Mouse (Mus musculus) brown adipose tissue, adult 24 weeks (tissue): ENCODE results near the gene 9130213A22Rik. TPM values are rescaled to one million over a fixed set of nuclear protein-coding genes. Genes with fewer than 3 reads are reported as not detected.

Experiments
- H3K27ac ChIP-seq: fragments of 200-500 bp; replicated peaks from 2 replicates; pipeline ENCODE4 v1.5.1; 2012; ENCODE audit warnings: low read depth, mild to moderate bottlenecking, low read length
- H3K4me1 ChIP-seq: fragments of 200-500 bp; 2 replicates; pipeline ENCODE4 v1.6.1; 2012; ENCODE audit warnings: low read length, mixed read lengths; ENCODE audit not compliant: control insufficient read depth, insufficient read depth, insufficient read length
- H3K4me3 ChIP-seq: fragments of 200-500 bp; 2 replicates; pipeline ENCODE4 v1.5.1; 2012; ENCODE audit warnings: low read depth, mild to moderate bottlenecking, low read length, moderate library complexity; ENCODE audit not compliant: insufficient read depth
- polyA plus RNA-seq: library from polyadenylated mRNA; stranded (reverse); fragments of >200 nt; gene quantifications from 2 replicates; pipeline ENCODE4 v1.2.4, GENCODE M21; 2012; ENCODE audit not compliant: missing spikeins, insufficient read depth, insufficient read length

The 9130213A22Rik gene
- 0.87 TPM in 1 of 2 replicates, not detected in the other for polyA plus RNA-seq

DNA sequence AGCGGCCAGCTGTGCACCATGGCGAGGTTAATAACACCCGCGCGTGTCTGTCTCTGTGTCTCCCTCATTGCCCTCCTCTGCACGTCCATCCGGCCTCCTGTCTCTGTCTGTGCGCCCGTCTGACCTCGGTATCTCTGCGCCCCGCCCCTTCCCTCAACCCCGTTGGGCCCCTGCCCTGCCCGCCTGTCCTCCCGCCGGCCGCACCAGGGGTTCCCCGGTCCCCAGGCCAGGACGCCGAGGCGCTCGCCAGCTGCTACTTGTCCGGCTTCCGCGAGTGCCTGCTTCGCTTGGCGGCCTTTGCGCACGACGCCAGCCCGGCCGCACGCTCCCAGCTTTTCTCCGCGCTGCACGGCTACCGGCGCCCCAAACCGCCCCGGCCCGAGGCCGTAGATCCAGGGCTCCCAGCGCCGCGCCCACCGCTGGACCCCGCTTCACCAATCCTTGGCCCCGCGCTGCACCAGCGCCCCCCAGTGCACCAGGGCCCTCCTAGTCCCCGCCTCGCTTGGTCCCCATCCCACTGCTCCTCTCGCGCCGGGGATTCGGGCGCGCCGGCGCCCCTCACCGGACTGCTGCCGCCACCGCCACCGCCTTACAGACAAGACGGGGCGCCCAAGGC lies at the start of gene 9130213A22Rik:
Gene 9130213A22Rik, minus strand, starts transcription at position 254 of the 616 bp plus-strand sequence.
- Histone ChIP-seq H3K4me1 (no peaks in the 10 kb centered on the region; the same call in 1 of the 2 replicates), H3K27ac (0 out of 2 replicates have a peak within 1 kb of the TSS, but pooled peaks have one; percentile 38), H3K4me3 (peak within 1 kb of the TSS; percentile 64)

DNA sequence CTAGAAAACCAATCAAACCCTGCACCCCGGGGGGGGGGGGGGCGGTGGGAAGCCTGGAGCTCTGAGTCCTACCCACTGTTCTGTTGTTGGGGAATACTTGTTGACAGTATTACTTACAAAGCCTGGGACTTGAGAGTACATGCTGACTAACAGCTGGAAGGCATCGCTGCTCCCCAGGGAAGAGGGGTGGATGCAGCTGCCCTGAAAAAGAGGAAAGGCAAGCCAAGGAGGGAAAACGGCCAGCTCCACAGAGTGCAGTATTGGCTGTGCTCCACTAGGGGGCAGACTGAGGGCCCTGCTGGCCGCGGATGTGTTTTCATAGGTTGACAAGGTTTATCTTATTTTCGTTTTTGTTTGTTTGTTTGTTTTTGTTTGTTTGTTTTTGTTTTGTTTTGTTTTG lies 49.2 kb upstream of the 9130213A22Rik start:
- no peak overlapping the region for H3K4me3 ChIP-seq
- H3K4me1 ChIP-seq: no peaks in the 10 kb centered on the region
- no peak overlapping the region for H3K27ac ChIP-seq

DNA sequence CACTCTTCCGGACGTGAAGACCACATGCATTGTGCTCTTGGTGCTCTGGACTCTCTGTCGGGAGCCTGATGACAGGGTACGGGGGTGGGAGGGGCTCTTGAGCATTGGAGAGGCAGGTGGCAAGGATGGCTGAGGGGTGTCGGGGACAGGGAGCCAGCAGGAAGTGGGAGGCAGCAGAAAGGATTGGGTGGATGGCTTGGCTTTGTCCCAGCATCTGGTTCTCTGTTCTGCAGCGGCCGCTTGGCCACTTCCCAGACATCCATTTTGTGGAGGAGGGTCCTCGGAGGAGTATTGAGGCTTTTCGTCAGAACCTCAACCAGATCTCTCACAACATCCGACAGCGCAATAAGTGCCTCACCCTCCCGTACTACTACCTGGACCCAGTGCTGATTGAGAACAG lies 46.9 kb upstream of the 9130213A22Rik start:
- H3K4me1 ChIP-seq: no peaks in the 10 kb centered on the region
- no peak overlapping the region for H3K27ac ChIP-seq
- H3K4me3 ChIP-seq: no peak overlapping the region

DNA sequence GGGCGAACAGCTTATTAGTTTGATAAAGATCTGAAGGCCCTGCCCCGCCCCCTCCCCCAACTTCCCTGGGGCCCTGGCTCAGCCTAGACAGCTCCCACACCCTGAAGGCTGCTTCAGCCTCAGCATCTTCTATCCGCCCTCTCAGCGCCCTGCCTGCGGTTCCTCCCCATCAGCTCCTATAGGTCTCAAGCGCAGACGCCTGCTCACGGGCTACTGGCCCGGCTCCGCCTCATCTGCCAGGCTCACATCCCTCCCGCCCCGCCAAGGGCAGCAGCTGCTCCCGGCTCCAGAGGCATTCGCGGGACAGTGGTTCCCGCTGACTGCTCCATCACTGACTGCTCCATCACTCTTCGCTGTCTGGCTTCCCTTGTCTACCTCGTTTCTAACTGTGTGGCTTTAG lies 34.4 kb upstream of the 9130213A22Rik start, which contains the start of gene Alox12b:
Gene Alox12b, plus strand, starts transcription at position 190 of the 400 bp plus-strand sequence.
- Histone ChIP-seq H3K27ac (no peak within 1 kb of the TSS), H3K4me1 (no peaks in the 10 kb centered on the region), H3K4me3 (no peak within 1 kb of the TSS)

DNA sequence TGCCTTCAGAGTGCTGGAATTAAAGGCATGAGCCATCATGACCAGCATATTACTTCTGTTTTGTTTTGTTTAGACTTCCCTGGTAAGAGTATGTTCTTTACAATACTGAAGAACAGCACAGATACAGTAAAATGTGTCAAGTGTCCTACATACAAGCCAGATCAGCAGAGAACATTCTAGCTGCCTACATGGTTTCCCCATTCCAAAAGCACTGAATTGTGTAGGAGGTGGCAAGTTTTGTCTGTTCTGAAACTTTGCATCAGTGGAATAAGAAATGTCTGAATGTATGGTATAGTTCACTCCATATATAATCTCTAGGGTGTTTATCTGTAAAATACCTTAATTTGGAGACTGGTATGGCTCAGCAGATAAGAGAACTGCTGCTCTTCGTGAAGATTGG lies 33.0 kb upstream of the 9130213A22Rik start:
- H3K27ac ChIP-seq: no peak overlapping the region
- no peak overlapping the region for H3K4me3 ChIP-seq
- H3K4me1 ChIP-seq: no peaks in the 10 kb centered on the region

DNA sequence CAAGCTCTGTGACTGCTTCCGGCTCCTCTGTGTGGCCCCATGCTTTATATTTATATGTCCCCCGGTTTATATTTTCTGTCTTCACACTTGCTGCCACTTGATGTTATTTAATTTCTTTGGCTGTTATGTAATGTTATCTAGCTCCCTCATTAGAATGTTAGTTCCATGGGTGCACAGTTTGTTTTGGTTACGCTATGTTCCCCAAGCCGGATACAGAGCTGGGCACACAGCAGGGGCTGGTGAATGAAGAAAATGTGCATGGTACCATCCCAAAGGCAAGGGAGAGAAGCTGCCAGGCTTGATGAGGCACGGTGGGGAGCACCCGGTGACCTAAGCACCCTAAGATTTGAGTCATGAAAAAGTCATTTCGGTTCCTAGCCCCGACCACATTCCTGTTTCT lies 31.4 kb upstream of the 9130213A22Rik start:
- Histone ChIP-seq H3K27ac (no peak overlapping the region), H3K4me3 (no peak overlapping the region), H3K4me1 (no peaks in the 10 kb centered on the region)

DNA sequence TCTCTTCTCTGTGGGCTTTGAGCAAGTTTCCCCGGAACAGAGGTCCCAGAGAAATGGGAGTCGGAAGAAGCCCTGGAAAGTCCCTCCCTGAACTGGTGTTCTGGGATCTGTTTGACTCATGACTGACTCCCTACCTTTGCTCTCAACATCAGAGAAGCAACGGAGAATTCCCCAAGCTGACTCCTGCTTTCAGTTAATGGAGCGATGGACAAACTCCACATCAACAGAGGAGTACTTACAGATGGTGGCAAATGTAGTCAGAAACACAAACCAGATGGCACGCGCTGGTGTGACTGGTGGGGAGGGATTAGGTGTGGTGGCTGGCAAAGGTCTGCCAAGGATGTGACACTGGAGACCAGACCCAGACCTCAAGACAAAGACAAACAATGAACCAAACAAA lies 28.6 kb upstream of the 9130213A22Rik start:
- Histone ChIP-seq H3K4me3 (no peak overlapping the region), H3K4me1 (no peaks in the 10 kb centered on the region), H3K27ac (no peak overlapping the region)

DNA sequence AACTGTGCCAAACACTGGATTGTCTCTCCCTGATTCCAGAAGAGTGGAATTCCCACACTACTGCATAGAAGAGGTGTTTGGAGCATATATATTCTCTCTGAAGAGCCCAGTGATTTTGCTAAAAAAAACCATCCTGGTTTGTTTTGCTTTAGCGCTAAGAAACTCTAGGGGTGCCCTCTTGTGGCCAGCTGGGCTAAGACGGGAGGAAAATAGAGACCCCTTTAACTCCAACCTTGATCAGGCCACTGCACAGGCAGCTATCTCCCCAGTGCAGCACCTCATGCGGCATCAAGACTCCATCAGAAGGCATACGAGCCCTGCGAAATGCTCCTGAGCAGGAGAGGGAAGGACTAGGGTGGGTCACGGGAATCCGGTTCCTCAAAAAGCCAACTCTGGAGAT lies 28.1 kb upstream of the 9130213A22Rik start:
- H3K4me1 ChIP-seq: no peaks in the 10 kb centered on the region
- no peak overlapping the region for H3K27ac ChIP-seq
- H3K4me3 ChIP-seq: no peak overlapping the region

DNA sequence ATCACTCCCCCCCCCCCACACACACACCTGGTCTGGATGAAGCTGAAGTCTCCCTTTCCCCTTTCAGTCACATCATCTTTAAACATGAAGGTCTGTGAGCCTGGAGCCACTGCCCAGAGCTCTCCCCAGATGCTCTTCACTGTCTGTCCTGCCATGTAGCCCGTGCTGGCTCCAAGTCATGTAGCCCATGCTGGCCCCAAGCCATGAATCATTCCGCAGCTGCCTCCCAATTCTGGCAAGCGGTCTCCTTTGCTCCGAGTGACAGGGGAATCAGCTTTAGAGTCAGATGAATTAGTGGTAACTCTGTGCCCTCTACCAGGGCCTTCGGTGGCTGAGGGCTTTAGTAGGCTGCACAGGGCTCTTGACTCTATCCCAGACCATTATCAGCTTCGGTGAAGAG lies 27.3 kb upstream of the 9130213A22Rik start:
- Histone ChIP-seq H3K4me3 (no peak overlapping the region), H3K27ac (no peak overlapping the region), H3K4me1 (no peaks in the 10 kb centered on the region)

DNA sequence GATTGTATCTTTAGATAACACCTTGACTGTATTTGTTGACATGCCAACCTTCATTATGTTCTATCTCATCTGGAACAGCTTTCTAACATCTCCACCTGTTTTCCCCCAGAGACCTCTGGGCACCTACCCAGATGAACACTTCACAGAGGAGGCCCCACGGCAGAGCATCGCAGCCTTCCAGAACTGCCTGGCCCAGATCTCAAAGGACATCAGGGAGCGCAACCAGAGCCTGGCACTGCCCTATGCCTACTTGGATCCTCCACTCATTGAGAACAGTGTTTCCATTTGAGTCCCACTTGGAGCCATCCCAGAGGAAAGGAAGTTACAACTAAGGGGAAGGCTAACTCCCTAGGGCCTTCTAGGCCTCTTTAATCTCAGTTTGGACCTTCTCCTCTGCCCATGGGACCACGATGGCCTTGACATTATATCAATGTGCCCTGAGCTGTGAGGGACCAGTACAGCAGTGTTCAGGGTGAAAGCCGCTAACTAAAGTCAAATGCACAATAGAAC lies 26.1 kb upstream of the 9130213A22Rik start:
- H3K4me1 ChIP-seq: no peaks in the 10 kb centered on the region
- H3K4me3 ChIP-seq: no peak overlapping the region
- H3K27ac ChIP-seq: no peak overlapping the region

DNA sequence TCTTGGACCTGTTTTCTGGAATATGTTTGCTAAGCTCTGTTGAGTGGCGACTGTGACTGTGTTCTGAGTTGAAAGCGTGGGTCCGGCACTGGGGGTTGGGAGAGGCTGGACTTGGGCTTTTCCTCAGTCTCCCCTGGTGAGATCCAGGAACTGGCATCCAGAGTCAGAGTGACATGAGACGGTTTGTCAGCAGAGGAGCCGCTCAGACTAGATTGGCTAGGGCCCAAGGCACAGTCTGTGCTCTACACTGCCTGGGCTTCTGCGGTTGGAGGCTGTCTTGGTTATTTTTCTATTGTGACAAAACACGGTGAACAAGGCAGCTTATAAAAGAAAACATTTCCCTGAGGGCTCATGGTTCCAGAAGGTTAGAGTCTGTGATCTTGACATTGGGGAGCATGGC lies 25.2 kb upstream of the 9130213A22Rik start:
- no peak overlapping the region for H3K27ac ChIP-seq
- H3K4me3 ChIP-seq: no peak overlapping the region
- no peaks in the 10 kb centered on the region for H3K4me1 ChIP-seq

DNA sequence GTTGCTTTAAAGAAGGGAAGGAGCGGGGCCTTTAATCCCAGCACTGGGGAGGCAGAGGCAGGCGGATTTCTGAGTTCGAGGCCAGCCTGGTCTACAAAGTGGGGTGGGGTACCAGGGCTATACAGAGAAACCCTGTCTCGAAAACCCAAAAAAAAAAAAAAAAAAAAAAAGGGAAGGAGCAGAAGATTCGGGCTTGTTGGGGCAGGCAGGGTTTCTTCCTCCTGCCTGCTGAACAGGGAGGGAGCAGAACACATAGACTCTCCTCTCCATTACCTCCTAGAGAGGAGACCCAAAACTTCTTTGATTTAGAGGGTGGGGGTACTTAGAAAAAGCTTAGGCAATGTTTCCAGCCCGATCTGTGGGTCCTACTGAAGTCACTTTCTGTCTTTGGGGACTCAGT lies 13.0 kb upstream of the 9130213A22Rik start:
- no peak overlapping the region for H3K27ac ChIP-seq
- no peak overlapping the region for H3K4me3 ChIP-seq
- peaks cover 3% of the 10 kb centered on the region; the same call in 1 of the 2 replicates for H3K4me1 ChIP-seq

DNA sequence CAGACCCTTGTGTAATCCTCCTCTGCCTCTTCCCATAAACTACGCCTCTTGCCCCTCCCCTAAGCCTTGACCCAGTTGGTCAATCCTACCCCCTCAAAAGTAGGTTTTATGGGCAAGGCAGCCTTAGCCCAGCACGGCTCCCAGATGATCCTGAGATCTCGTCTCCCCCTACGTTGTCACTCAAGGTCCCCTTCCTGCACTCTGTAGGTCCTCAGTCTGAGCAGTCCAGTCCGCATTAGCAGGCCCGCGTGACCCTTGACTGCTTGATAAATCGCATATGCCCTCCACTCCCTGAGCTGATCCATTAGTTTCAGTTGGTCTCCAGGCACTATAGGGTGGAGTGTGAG lies 12.2 kb upstream of the 9130213A22Rik start:
- Histone ChIP-seq H3K27ac (no peak overlapping the region), H3K4me1 (peaks cover 3% of the 10 kb centered on the region; the same call in 1 of the 2 replicates), H3K4me3 (peak overlapping the region; percentile 50)

DNA sequence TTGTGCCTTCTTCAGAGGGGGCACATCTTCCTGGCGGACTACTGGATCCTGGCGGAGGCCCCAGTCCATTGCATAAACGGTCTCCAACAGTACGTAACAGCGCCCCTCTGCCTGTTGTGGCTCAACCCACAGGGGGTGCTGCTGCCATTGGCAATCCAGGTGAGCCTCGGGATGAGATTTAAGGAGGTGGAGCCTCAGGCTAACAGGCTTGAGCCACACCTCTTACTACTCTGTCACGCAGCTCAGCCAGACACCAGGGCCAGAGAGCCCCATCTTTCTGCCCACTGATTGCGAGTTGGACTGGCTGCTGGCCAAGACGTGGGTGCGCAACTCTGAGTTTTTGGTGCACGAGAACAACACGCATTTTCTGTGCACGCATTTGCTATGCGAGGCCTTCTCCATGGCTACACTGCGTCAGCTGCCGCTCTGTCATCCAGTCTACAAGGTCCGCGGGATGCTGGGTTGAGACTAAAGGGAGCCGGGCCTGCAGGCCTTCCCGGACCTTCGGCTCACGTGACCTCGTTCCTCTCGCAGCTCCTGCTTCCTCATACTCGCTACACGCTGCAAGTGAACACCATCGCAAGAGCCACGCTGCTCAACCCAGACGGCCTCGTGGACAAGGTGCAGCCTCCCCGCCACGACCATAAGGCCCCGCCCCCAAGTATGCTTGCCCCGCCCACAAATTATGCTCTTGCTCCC lies 11.7 kb upstream of the 9130213A22Rik start:
- Histone ChIP-seq H3K4me3 (peak overlapping the region; percentile 50), H3K4me1 (peaks cover 3% of the 10 kb centered on the region; the same call in 1 of the 2 replicates), H3K27ac (no peak overlapping the region)

DNA sequence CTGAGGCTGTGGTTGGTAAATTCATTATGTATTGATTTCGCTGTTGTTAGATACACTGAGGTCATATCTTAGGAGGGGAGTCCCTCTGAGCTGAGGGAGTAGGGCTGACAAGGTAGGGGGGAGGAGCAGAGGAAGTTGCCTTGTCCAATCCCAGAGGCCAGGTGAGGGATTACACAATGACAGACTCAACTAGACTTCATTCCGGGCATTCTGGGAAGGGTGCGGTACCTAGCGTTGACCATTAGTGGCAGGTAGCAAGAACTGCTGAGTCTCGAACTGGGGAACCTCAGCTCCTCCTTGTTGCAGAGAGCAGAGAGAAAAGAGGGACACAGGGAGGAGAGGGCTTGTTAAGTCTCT lies 11.2 kb upstream of the 9130213A22Rik start:
- Histone ChIP-seq H3K27ac (no peak overlapping the region), H3K4me1 (peaks cover 3% of the 10 kb centered on the region; the same call in 1 of the 2 replicates), H3K4me3 (0 out of 2 replicates have a peak overlapping the region, but pooled peaks have one; percentile 50)
